Mouse (Mus musculus) heart, adult 11 months (tissue): ENCODE data around the gene Acr.

ENCODE experiments used
- DNase-seq: peaks from one replicate; pipeline ENCODE4 v3.0.0; 2022

Acr gene

GRCm38 (mm10) chr15:89547824-89548601 lies 20.1 kb upstream of the Acr start:
- DNase-seq = no peak

- no peak for DNase-seq
These were observed 19.3 kb upstream of the Acr start for GRCm38 (mm10) chr15:89548837-89549236.

GRCm38 (mm10) chr15:89550506-89550905 lies 17.6 kb upstream of the Acr start:
- no peak for DNase-seq

- peak; percentile 89 for DNase-seq
These were observed 16.4 kb upstream of the Acr start for GRCm38 (mm10) chr15:89551733-89552132.

GRCm38 (mm10) chr15:89555591-89555990 lies 12.5 kb upstream of the Acr start:
- peak; percentile 86 for DNase-seq

- peak; percentile 94 for DNase-seq
These were observed 11.5 kb upstream of the Acr start for GRCm38 (mm10) chr15:89556401-89557178.

- peak; percentile 91 for DNase-seq
These were observed 10.7 kb upstream of the Acr start for GRCm38 (mm10) chr15:89557179-89557995.

- peak; percentile 89 for DNase-seq
These were observed 10.1 kb upstream of the Acr start for GRCm38 (mm10) chr15:89557996-89558390.

- peak; percentile 89 for DNase-seq
These were observed 8.9 kb upstream of the Acr start for GRCm38 (mm10) chr15:89559202-89559731.

GRCm38 (mm10) chr15:89572147-89572546 lies 4.0 kb downstream of the Acr start:
- DNase-seq = peak; percentile 89

GRCm38 (mm10) chr15:89582494-89582893 lies 14.4 kb downstream of the Acr start:
- DNase-seq = peak; percentile 46

GRCm38 (mm10) chr15:89585101-89585500 lies 17.0 kb downstream of the Acr start:
- peak; percentile 97 for DNase-seq

- DNase-seq = peak; percentile 91
These were observed 17.5 kb downstream of the Acr start for GRCm38 (mm10) chr15:89585631-89586030.

GRCm38 (mm10) chr15:89589146-89589545 lies 21.0 kb downstream of the Acr start:
- peak; percentile 68 for DNase-seq

- no peak for DNase-seq
These were observed 23.2 kb downstream of the Acr start for GRCm38 (mm10) chr15:89591317-89591716.

GRCm38 (mm10) chr15:89591723-89592455 lies 23.8 kb downstream of the Acr start, which contains the start of gene Rabl2:
Gene Rabl2 (minus strand): TSS chr15:89591923.
- peak; percentile 99 for DNase-seq

GRCm38 (mm10) chr15:89592548-89592947 lies 24.4 kb downstream of the Acr start:
- DNase-seq = peak; percentile 87

GRCm38 (mm10) chr15:89605822-89606570 lies 37.9 kb downstream of the Acr start:
- no peak for DNase-seq

GRCm38 (mm10) chr15:89607480-89607879 lies 39.4 kb downstream of the Acr start:
- no peak for DNase-seq

- no peak for DNase-seq
These were observed 39.8 kb downstream of the Acr start for GRCm38 (mm10) chr15:89607888-89608287.

GRCm38 (mm10) chr15:89622312-89622958 lies 54.3 kb downstream of the Acr start:
- no peak for DNase-seq
